Mouse (Mus musculus): Measurements from ENCODE around the gene Gm16434. TPM values are rescaled to one million over a fixed set of nuclear protein-coding genes. Genes with fewer than 3 reads are reported as not detected.

Gene Gm16434
- polyA plus RNA-seq (2015; fragmentation: Nextera tagmentation; extraction: Ambion mirVana), result not detected in 2 replicates

GRCm38 (mm10) chr14:7194440-7194839 is at the start of gene Gm16434:
Gene Gm16434, minus strand, starts transcription at chr14:7194540.

DNA sequence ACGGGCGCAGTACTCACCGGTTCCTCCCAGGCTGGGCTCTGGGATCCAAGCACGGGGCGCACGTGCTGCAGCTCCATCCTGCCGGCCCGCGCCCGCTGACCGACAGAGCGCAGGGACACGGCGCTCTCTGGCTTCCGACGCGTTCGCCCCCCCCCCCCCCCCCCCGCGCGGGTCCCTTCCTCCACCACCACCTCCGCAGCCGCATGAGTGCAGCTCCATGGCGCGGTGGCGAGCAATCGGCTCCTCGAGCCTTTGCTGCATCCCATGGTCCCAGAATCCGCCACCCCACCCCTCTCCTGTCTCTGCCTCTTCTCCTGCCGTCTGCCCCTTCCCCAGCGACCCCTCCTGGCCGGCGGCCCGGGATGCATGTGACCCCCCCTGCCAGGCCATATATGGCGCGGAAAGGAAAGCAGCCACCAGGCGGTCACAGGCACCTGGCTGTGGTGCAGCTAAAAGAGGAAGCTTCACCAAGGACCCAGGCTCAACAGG is 19.8 kb downstream of the Gm16434 start, which contains the start of gene Gm3512:
Gene Gm3512 (minus strand): TSS at position 51 of the 489 bp plus-strand sequence.

Other genes with a start within 250 kb of the Gm16434 start
- not detected in 2 replicates for gene Gm6356, start 220.7 kb downstream of the Gm16434 start, polyA plus RNA-seq (2015; fragmentation: Nextera tagmentation; extraction: Ambion mirVana)
- 0.14 and 0.54 TPM in 2 replicates for gene Gm10406, start 167.1 kb downstream of the Gm16434 start, polyA plus RNA-seq (2015; fragmentation: Nextera tagmentation; extraction: Ambion mirVana)
- not detected in 2 replicates for gene Gm3685, start 149.6 kb downstream of the Gm16434 start, polyA plus RNA-seq (2015; fragmentation: Nextera tagmentation; extraction: Ambion mirVana)
- gene Gm3696, start 93.9 kb downstream of the Gm16434 start, polyA plus RNA-seq (2015; fragmentation: Nextera tagmentation; extraction: Ambion mirVana), result 0.35 and 0.43 TPM in 2 replicates
- not detected in 2 replicates for gene Gm6676, start 69.1 kb downstream of the Gm16434 start, polyA plus RNA-seq (2015; fragmentation: Nextera tagmentation; extraction: Ambion mirVana)
- 0.57 and 0.97 TPM in 2 replicates for gene Gm3512, start 20.0 kb downstream of the Gm16434 start, polyA plus RNA-seq (2015; fragmentation: Nextera tagmentation; extraction: Ambion mirVana)
- not detected in 2 replicates for gene Gm3727, start 70.2 kb upstream of the Gm16434 start, polyA plus RNA-seq (2015; fragmentation: Nextera tagmentation; extraction: Ambion mirVana)
- gene Gm3739, start 120.5 kb upstream of the Gm16434 start, polyA plus RNA-seq (2015; fragmentation: Nextera tagmentation; extraction: Ambion mirVana), result 0.22 and 0.44 TPM in 2 replicates
- gene Gm5797, start 137.9 kb upstream of the Gm16434 start, polyA plus RNA-seq (2015; fragmentation: Nextera tagmentation; extraction: Ambion mirVana), result not detected in 2 replicates
- not detected in 2 replicates for gene Gm8374, start 170.6 kb upstream of the Gm16434 start, polyA plus RNA-seq (2015; fragmentation: Nextera tagmentation; extraction: Ambion mirVana)